Mouse (Mus musculus): Measurements from ENCODE around the gene Ifna7. TPM values are rescaled to one million over a fixed set of nuclear protein-coding genes. Genes with fewer than 3 reads are reported as not detected.

The Ifna7 gene
- polyA plus RNA-seq, 1 experiment from 2014 or later = not detected

DNA sequence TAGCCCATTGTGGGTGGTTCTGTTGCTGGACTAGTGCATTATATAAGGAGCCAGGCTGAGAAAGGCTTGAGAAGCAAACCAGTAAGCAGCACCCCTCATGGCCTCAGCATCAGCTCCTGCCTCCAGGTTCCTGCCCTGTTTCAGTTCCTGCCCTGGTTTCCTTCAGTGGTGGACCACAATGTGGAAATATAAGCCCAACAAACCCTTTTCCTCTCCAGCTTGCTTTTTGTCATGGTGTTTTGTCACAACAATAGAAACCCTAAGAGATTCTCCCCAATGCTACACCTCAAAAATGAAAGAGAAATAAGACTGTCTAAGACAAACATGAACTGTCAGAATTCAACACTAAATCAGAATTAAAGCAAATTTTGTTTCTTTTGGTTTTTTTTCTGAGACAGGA lies 43.2 kb downstream of the Ifna7 start:
- Histone ChIP-seq H3K36me3 (ENCODE audit: control insufficient read depth, insufficient read depth, low read length) (no peaks in the 10 kb centered on the region), H3K9me3 (ENCODE audit: control insufficient read depth, low read length) (no peaks in the 10 kb centered on the region), H3K9ac (ENCODE audit: low read depth, low read length) (no peak overlapping the region), H3K27me3 (ENCODE audit: control insufficient read depth, insufficient read depth, low read length) (no peaks in the 10 kb centered on the region), H3K4me3 (ENCODE audit: low read length) (no peak overlapping the region), H3K4me1 (ENCODE audit: control insufficient read depth, insufficient read depth, low read length) (no peaks in the 10 kb centered on the region), H3K4me2 (replicated peaks; ENCODE audit: low read depth, low read length) (no peak overlapping the region), H3K27ac (ENCODE audit: low read depth, low read length) (no peak overlapping the region)
- no peak for ATAC-seq (ENCODE audit: low FRiP score, low TSS enrichment)

DNA sequence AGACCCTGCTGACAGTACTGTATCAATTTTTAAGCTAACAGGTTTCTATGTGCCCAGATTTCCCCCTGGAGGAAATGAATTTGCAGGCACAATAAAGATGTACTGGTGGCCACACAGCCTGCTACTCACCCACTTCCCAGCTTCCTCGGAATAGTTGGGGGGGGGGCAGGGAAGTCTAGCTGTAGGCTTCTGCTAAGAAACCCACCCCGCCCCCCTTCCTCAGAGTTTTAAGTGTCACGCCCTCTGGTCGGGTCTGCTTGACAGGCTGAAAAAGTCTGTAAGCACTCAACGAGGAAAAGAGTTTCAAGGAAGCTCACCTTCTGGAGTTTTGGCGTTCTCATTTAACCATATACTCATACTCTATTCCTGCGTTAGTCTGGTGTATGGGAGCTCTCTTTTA lies 47.3 kb downstream of the Ifna7 start:
- no peak for ATAC-seq (ENCODE audit: low FRiP score, low TSS enrichment)
- H3K27ac ChIP-seq (ENCODE audit: low read depth, low read length) = no peak overlapping the region
- no peaks in the 10 kb centered on the region for H3K4me1 ChIP-seq (ENCODE audit: control insufficient read depth, insufficient read depth, low read length)
- no peak overlapping the region for H3K9ac ChIP-seq (ENCODE audit: low read depth, low read length)
- H3K9me3 ChIP-seq (ENCODE audit: control insufficient read depth, low read length) = no peaks in the 10 kb centered on the region
- H3K27me3 ChIP-seq (ENCODE audit: control insufficient read depth, insufficient read depth, low read length) = peaks cover 6% of the 10 kb centered on the region; the same call in 1 of the 2 replicates
- no peak overlapping the region for H3K4me2 ChIP-seq (replicated peaks; ENCODE audit: low read depth, low read length)
- WGBS = 7% methylated on average over 7 of the region's 7 CpGs
- H3K4me3 ChIP-seq (ENCODE audit: low read length) = no peak overlapping the region
- no peaks in the 10 kb centered on the region for H3K36me3 ChIP-seq (ENCODE audit: control insufficient read depth, insufficient read depth, low read length)

DNA sequence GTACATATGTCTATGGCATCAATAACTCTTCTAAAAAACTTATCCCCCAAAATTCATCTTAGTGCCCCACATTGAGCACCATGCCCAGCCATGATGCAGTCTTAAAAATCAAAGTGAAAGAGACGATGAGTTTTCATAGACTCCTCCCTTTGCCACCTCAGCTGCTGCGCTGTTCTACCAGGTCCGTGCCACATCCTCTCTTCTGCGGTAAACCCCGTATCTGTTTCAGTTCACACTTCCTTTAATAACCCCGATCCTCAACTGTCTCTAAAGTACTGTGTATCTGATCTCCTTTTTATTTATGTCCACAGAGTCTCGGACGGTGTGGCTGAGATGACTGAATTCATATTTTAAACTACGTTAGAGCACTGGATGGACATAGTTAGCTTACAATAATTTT lies 48.6 kb downstream of the Ifna7 start:
- 58% methylated on average over 9 of the region's 9 CpGs for WGBS
- no peak overlapping the region for H3K9ac ChIP-seq (ENCODE audit: low read depth, low read length)
- no peak overlapping the region for H3K4me3 ChIP-seq (ENCODE audit: low read length)
- no peak for ATAC-seq (ENCODE audit: low FRiP score, low TSS enrichment)
- H3K9me3 ChIP-seq (ENCODE audit: control insufficient read depth, low read length) = no peaks in the 10 kb centered on the region
- H3K27ac ChIP-seq (ENCODE audit: low read depth, low read length) = no peak overlapping the region
- H3K4me2 ChIP-seq (replicated peaks; ENCODE audit: low read depth, low read length) = no peak overlapping the region
- no peaks in the 10 kb centered on the region for H3K4me1 ChIP-seq (ENCODE audit: control insufficient read depth, insufficient read depth, low read length)
- no peaks in the 10 kb centered on the region for H3K36me3 ChIP-seq (ENCODE audit: control insufficient read depth, insufficient read depth, low read length)
- peaks cover 6% of the 10 kb centered on the region; the same call in 1 of the 2 replicates for H3K27me3 ChIP-seq (ENCODE audit: control insufficient read depth, insufficient read depth, low read length)

GRCm38 (mm10) chr4:88865011-88865569 lies 49.1 kb downstream of the Ifna7 start:
- H3K4me2 ChIP-seq (replicated peaks; ENCODE audit: low read depth, low read length) = no peak overlapping the region
- no peaks in the 10 kb centered on the region for H3K4me1 ChIP-seq (ENCODE audit: control insufficient read depth, insufficient read depth, low read length)
- no peaks in the 10 kb centered on the region for H3K36me3 ChIP-seq (ENCODE audit: control insufficient read depth, insufficient read depth, low read length)
- 49% methylated on average over 6 of the region's 6 CpGs for WGBS
- H3K9me3 ChIP-seq (ENCODE audit: control insufficient read depth, low read length) = no peaks in the 10 kb centered on the region
- H3K9ac ChIP-seq (ENCODE audit: low read depth, low read length) = no peak overlapping the region
- H3K27ac ChIP-seq (ENCODE audit: low read depth, low read length) = no peak overlapping the region
- H3K27me3 ChIP-seq (ENCODE audit: control insufficient read depth, insufficient read depth, low read length) = peaks cover 6% of the 10 kb centered on the region; the same call in 1 of the 2 replicates
- H3K4me3 ChIP-seq (ENCODE audit: low read length) = no peak overlapping the region
- ATAC-seq (ENCODE audit: low FRiP score, low TSS enrichment) = no peak

Other genes starting within 250 kb of the Ifna7 start
- not detected in 2 replicates for gene Ifna14, start 244.4 kb upstream of the Ifna7 start, polyA plus RNA-seq (2014; fragmentation: Nextera tagmentation; extraction: Ambion mirVana)
- gene Ifna9, start 223.8 kb upstream of the Ifna7 start, polyA plus RNA-seq (2014; fragmentation: Nextera tagmentation; extraction: Ambion mirVana) = not detected in 2 replicates
- gene Ifna12, start 212.9 kb upstream of the Ifna7 start, polyA plus RNA-seq (2014; fragmentation: Nextera tagmentation; extraction: Ambion mirVana) = not detected in 2 replicates
- gene C87499, start 181.8 kb upstream of the Ifna7 start, polyA plus RNA-seq (2014; fragmentation: Nextera tagmentation; extraction: Ambion mirVana) = not detected in 2 replicates
- gene Ifna13, start 171.8 kb upstream of the Ifna7 start, polyA plus RNA-seq (2014; fragmentation: Nextera tagmentation; extraction: Ambion mirVana) = not detected in 2 replicates
- gene Ifna16, start 139.3 kb upstream of the Ifna7 start, polyA plus RNA-seq (2014; fragmentation: Nextera tagmentation; extraction: Ambion mirVana) = not detected in 2 replicates
- gene Ifna2, start 132.3 kb upstream of the Ifna7 start, polyA plus RNA-seq (2014; fragmentation: Nextera tagmentation; extraction: Ambion mirVana) = not detected in 2 replicates
- not detected in 2 replicates for gene Ifnab, start 124.9 kb upstream of the Ifna7 start, polyA plus RNA-seq (2014; fragmentation: Nextera tagmentation; extraction: Ambion mirVana)
- 0.31 and 0.81 TPM in 2 replicates for gene Gm26566, start 94.4 kb upstream of the Ifna7 start, polyA plus RNA-seq (2014; fragmentation: Nextera tagmentation; extraction: Ambion mirVana)
- gene Klhl9, start 93.8 kb upstream of the Ifna7 start, polyA plus RNA-seq (2014; fragmentation: Nextera tagmentation; extraction: Ambion mirVana) = 86.2 and 120 TPM in 2 replicates
- not detected in 2 replicates for gene Gm13271, start 61.4 kb upstream of the Ifna7 start, polyA plus RNA-seq (2014; fragmentation: Nextera tagmentation; extraction: Ambion mirVana)
- gene Gm13283, start 56.1 kb upstream of the Ifna7 start, polyA plus RNA-seq (2014; fragmentation: Nextera tagmentation; extraction: Ambion mirVana) = 0.30 and 0.47 TPM in 2 replicates
- 0.51 and 0.92 TPM in 2 replicates for gene Gm13290, start 42.4 kb upstream of the Ifna7 start, polyA plus RNA-seq (2014; fragmentation: Nextera tagmentation; extraction: Ambion mirVana)
- gene Gm13289, start 39.3 kb upstream of the Ifna7 start, polyA plus RNA-seq (2014; fragmentation: Nextera tagmentation; extraction: Ambion mirVana) = not detected in 2 replicates
- not detected in 2 replicates for gene Gm13272, start 36.4 kb upstream of the Ifna7 start, polyA plus RNA-seq (2014; fragmentation: Nextera tagmentation; extraction: Ambion mirVana)
- gene Ifnz, start 34.1 kb upstream of the Ifna7 start, polyA plus RNA-seq (2014; fragmentation: Nextera tagmentation; extraction: Ambion mirVana) = 0.19 TPM in 1 of 2 replicates, not detected in the other
- not detected in 2 replicates for gene Gm13276, start 30.5 kb upstream of the Ifna7 start, polyA plus RNA-seq (2014; fragmentation: Nextera tagmentation; extraction: Ambion mirVana)
- not detected in 2 replicates for gene Gm13277, start 27.6 kb upstream of the Ifna7 start, polyA plus RNA-seq (2014; fragmentation: Nextera tagmentation; extraction: Ambion mirVana)
- gene Gm13278, start 24.7 kb upstream of the Ifna7 start, polyA plus RNA-seq (2014; fragmentation: Nextera tagmentation; extraction: Ambion mirVana) = not detected in 2 replicates
- not detected in 2 replicates for gene Gm13275, start 21.7 kb upstream of the Ifna7 start, polyA plus RNA-seq (2014; fragmentation: Nextera tagmentation; extraction: Ambion mirVana)
- not detected in 2 replicates for gene Gm13279, start 18.8 kb upstream of the Ifna7 start, polyA plus RNA-seq (2014; fragmentation: Nextera tagmentation; extraction: Ambion mirVana)
- 0.19 and 0.69 TPM in 2 replicates for gene Gm13285, start 16.6 kb upstream of the Ifna7 start, polyA plus RNA-seq (2014; fragmentation: Nextera tagmentation; extraction: Ambion mirVana)
- not detected in 2 replicates for gene Gm13287, start 13.0 kb upstream of the Ifna7 start, polyA plus RNA-seq (2014; fragmentation: Nextera tagmentation; extraction: Ambion mirVana)
- not detected in 2 replicates for gene Gm13288, start 10.7 kb upstream of the Ifna7 start, polyA plus RNA-seq (2014; fragmentation: Nextera tagmentation; extraction: Ambion mirVana)
- gene Ifna11, start 3.7 kb downstream of the Ifna7 start, polyA plus RNA-seq (2014; fragmentation: Nextera tagmentation; extraction: Ambion mirVana) = not detected in 2 replicates
- not detected in 2 replicates for gene Ifna6, start 11.2 kb downstream of the Ifna7 start, polyA plus RNA-seq (2014; fragmentation: Nextera tagmentation; extraction: Ambion mirVana)
- gene Ifna5, start 19.3 kb downstream of the Ifna7 start, polyA plus RNA-seq (2014; fragmentation: Nextera tagmentation; extraction: Ambion mirVana) = not detected in 2 replicates
- not detected in 2 replicates for gene Ifna4, start 25.6 kb downstream of the Ifna7 start, polyA plus RNA-seq (2014; fragmentation: Nextera tagmentation; extraction: Ambion mirVana)
- not detected in 2 replicates for gene Ifna1, start 33.9 kb downstream of the Ifna7 start, polyA plus RNA-seq (2014; fragmentation: Nextera tagmentation; extraction: Ambion mirVana)
- not detected in 2 replicates for gene Ifne, start 64.0 kb downstream of the Ifna7 start, polyA plus RNA-seq (2014; fragmentation: Nextera tagmentation; extraction: Ambion mirVana)

Data from kidney, embryonic 14.5 days (tissue).